Mouse (Mus musculus) bone marrow macrophage, adult 2 months (primary cell): Measurements from ENCODE around the gene Kat6b. TPM values are rescaled to one million over a fixed set of nuclear protein-coding genes. Genes with fewer than 3 reads are reported as not detected.

ENCODE experiments used
- H3K27ac ChIP-seq: 2 replicates; pipeline ENCODE4 v1.5.1; 2012; ENCODE audit warnings: low read depth, low read length; ENCODE audit not compliant: insufficient read depth
- H3K4me1 ChIP-seq: 2 replicates; pipeline ENCODE4 v1.6.1; 2012; ENCODE audit warnings: low read length; ENCODE audit not compliant: control insufficient read depth, insufficient read depth
- H3K4me3 ChIP-seq: 2 replicates; pipeline ENCODE4 v1.5.1; 2012; ENCODE audit warnings: mild to moderate bottlenecking, low read length, moderate library complexity; ENCODE audit not compliant: insufficient read depth
- CTCF ChIP-seq: IDR thresholded peaks from 2 replicates; pipeline ENCODE4 v1.5.1; 2012; ENCODE audit warnings: low read depth, mild to moderate bottlenecking, low read length, moderate library complexity
- POLR2A ChIP-seq: IDR thresholded peaks from 2 replicates; pipeline ENCODE4 v1.6.1; 2012; ENCODE audit warnings: mild to moderate bottlenecking, low read depth, low read length, borderline replicate concordance
- polyA plus RNA-seq: library from polyadenylated mRNA; stranded (reverse); fragments of >200 nt; gene quantifications from 2 replicates; pipeline ENCODE4 v1.2.4, GENCODE M21; 2012; ENCODE audit not compliant: missing spikeins, insufficient read depth, insufficient read length

The Kat6b gene
- polyA plus RNA-seq, 1 experiment, result 9.0 TPM

DNA sequence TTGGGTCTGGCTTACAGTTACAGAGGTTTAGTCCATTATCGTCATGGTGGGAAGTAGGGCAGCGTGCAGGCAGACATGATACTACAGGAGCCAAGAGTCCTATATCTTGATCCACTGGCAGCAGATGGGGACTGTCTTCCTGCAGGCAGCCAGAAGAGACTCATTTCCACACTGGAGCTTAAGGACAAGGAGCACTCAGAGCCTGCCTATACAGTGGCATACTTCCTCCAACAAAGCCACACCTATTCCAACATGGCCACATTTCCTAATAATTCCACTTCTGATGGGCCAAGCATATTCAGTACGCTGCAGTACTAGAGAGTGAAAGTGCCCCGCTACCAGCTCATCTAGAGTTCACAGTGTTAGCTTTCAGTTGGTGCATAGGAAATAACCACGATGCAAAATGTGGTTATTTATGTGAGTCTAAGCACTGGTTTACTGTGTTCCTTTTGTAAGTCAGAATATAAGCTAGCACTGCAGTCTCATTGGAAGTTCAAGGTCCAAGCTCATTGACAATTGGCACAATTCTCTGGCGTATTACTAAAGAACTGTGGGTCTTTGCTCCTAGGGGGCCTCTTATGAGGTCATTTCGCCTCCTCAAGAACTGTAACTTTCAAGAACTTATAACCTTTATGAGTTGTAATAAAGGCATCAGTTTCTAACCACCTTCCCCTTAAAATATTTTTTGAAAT is 86.2 kb downstream of the Kat6b start:
- Histone ChIP-seq H3K4me3 (no peak overlapping the region), H3K27ac (no peak overlapping the region), H3K4me1 (no peaks in the 10 kb centered on the region; the same call in 1 of the 2 replicates)
- TF ChIP-seq CTCF (no peak), POLR2A (no peak)

DNA sequence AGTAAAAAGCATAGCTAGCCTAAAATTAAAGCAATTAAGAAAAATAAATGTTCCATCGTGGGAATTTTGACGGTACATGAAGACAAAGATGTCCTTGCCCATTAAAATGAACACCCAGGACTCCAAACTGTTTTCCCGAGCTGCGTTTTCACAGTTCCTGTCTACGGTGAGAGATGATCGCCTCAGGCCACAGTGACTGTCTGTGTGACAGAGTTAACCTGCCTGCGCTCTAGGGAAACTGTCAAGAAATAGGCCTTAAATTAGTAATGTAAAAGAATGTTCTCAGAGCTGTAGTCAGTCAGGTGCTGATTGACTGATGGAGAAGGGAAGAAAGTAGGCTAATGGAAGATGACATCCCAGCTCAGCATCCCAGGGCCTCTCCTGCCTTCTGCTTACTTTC is 87.6 kb downstream of the Kat6b start:
- H3K4me1 ChIP-seq, result no peaks in the 10 kb centered on the region; the same call in 1 of the 2 replicates
- TF ChIP-seq POLR2A (no peak), CTCF (no peak)
- H3K27ac ChIP-seq, result no peak overlapping the region
- H3K4me3 ChIP-seq, result no peak overlapping the region

DNA sequence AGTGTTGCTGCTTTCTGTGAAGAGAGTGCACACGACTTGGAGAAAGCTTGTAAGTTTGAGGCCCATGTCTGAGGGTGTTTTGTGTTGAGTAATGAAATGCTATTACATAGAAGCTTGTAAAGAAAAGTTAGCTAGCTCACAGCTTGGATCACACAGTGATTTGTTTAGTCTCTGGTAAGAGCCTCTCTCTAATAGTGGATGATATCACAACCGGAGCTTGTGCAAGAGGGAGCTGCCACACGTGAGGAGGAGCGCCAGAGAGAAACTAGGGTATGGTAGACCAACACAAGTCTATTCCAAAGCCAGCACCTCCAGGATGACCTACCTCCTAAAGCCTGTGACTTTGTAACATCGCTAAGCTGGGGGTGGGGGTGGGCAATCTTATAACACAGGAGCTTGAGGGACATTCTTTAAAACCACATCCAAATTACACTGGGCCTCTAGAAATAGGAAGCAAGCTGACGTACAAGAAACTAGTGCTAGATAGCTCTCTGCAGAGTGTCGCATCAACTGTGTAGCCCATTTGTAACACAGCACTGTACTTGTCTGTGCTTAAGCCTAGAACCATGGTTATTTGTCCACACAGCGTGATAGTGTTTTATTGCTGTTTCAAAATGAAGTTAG is 93.6 kb downstream of the Kat6b start:
- no peak for TF ChIP-seq CTCF
- no peak overlapping the region for H3K4me3 ChIP-seq
- no peak overlapping the region for H3K27ac ChIP-seq
- H3K4me1 ChIP-seq, result peaks cover 8% of the 10 kb centered on the region

DNA sequence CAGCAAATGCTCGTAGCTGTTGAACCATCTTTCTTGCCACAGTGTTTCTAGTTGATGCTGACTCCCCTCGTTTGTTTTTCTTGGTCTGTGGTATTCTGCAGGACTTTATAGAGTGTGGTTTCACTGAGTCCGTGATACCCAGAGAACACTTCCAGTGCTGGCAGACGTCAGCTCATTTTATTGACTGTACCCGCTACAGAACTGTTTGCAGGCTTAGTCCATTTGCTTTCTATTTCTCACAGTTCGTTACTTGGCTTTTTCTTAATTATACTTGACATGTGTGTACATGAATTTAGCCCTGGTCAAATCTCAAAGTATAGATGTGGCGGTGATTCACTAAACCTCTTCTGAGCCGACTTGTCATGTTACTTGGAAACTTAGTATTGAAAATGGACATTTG is 95.6 kb downstream of the Kat6b start:
- TF ChIP-seq CTCF, result no peak
- TF ChIP-seq POLR2A, result no peak
- peaks cover 8% of the 10 kb centered on the region for H3K4me1 ChIP-seq
- H3K4me3 ChIP-seq, result no peak overlapping the region
- no peak overlapping the region for H3K27ac ChIP-seq

DNA sequence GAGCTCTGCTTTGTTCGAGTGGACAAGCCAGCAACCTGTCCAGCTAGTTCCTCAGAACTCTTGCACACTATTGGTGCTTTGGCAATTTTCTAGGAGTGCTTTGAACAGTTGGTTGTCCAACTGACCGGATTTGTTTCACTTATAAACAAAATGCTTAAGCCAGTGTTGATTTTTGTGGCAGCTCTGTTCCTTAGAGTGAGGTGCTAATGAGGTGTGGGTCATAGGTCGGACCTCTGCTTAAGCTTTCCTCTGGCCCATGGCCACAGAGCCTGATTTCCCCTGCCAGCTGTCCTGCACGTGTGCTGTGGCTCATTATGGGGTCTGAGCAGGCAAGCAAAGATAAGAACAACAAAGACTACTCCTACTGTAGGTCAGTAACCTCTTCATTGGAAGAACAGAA is 100.0 kb downstream of the Kat6b start:
- TF ChIP-seq POLR2A (no peak), CTCF (no peak)
- Histone ChIP-seq H3K27ac (no peak overlapping the region), H3K4me3 (no peak overlapping the region), H3K4me1 (peaks cover 2% of the 10 kb centered on the region; the same call in 1 of the 2 replicates)

DNA sequence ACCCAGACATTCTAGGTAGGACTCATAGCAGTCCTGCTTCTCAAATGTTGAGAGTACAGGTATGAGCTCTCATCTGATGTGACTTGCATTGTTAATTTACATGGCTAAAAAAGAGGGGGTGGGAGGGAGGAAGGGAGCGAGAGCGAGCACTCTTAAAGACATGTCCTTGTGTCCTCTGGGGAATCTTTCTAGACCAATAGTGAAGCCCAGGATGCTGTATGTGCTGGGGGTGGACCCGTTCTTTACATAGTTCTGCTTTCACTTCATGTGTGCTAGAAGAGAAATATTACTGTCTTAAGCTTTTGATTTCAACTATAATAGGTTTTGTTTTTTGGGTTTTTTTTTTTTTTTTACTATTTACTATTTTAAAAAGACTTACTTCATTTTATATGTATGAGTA is 101.1 kb downstream of the Kat6b start:
- no peak for TF ChIP-seq CTCF
- TF ChIP-seq POLR2A, result no peak
- Histone ChIP-seq H3K27ac (no peak overlapping the region), H3K4me3 (no peak overlapping the region), H3K4me1 (peaks cover 2% of the 10 kb centered on the region; the same call in 1 of the 2 replicates)

DNA sequence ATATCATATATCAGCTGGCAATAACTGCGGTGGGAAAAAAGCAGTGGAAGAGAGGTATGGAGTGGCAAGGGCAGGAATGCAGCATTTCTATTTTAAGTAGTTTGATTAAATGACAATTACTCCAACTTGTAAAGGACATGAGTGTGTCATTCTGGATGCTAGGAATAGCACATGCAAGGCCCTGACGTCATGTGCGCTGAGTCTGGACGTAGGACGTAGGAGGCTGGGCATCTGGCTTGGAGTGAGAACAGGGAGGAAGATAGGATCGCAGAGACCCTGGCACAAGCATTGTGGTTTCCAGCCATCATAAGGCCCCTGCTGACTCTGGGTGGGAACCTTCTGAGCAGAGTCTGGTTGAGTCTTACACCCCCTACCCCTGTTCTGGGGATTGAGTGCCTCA is 101.8 kb downstream of the Kat6b start:
- Histone ChIP-seq H3K4me3 (no peak overlapping the region), H3K4me1 (peaks cover 1% of the 10 kb centered on the region; the same call in 1 of the 2 replicates), H3K27ac (no peak overlapping the region)
- no peak for TF ChIP-seq POLR2A
- no peak for TF ChIP-seq CTCF

DNA sequence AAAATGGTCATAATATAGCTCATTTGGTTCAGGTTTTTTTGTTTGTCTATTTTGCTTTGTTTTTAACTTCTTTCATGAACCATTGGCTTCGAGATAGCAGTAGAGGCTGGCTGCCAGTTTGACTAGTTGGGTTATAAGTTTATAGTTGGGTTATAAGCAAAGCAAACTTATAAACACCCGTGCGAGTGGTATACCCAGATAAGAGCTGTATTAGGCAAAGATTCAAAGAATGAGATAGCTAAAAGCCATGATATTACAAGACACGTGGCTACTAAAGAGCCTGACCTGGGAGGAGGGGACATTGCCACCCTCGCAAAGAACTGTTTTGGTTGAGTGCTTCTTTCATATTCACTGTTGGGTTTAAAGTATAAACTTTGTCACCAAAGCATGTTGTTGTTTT is 102.6 kb downstream of the Kat6b start:
- no peaks in the 10 kb centered on the region for H3K4me1 ChIP-seq
- no peak for TF ChIP-seq CTCF
- TF ChIP-seq POLR2A, result no peak
- H3K4me3 ChIP-seq, result no peak overlapping the region
- H3K27ac ChIP-seq, result no peak overlapping the region

DNA sequence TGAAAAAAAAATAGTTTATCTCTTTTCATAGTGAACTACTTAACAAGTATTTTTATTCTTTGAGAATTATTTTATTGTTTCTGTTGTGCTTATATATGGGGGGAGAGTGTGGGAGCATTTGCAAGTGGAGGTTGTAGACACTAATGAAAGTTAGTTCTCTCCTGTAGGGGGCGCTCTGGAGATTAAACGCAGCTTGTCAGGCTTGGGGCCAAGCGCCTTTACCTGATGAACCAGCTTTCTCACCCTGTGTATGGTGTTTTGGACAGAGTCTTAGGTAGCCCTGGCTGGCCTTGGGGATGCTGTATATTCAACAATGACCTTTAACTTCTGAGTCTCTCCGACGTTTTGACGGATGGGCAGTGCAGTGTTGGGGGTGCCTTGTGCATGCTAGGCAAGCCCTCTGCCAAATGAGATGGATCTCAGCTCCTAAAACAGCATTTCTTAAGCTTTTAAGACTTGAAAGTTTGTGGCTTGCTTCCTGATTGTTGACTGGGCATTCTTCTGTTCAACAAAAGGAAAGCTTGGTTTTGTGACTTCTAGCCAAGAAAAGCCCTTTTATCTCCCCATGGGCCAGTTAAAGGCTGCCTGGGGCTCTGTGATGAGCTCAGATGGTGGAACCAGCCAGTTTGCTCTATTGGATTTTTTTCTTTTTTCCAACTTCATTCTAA is 103.4 kb downstream of the Kat6b start:
- no peak overlapping the region for H3K27ac ChIP-seq
- no peaks in the 10 kb centered on the region for H3K4me1 ChIP-seq
- TF ChIP-seq POLR2A (no peak), CTCF (peak; percentile 58)
- H3K4me3 ChIP-seq, result no peak overlapping the region
